Mouse (Mus musculus): ENCODE measurements around the gene Cplane1.
"Not testable (repeated sequence)": the region's sequence is repeated elsewhere in the genome, so short reads cannot be mapped to it uniquely, and the experiment has no call there.

The Cplane1 gene

GRCm38 (mm10) chr15:8168591-8169265 is at the start of gene Cplane1:
Cplane1 (plus strand) TSS chr15:8169106.
- peak; percentile 75 for DNase-seq (ENCODE audit: low read depth, low spot score)

DNA sequence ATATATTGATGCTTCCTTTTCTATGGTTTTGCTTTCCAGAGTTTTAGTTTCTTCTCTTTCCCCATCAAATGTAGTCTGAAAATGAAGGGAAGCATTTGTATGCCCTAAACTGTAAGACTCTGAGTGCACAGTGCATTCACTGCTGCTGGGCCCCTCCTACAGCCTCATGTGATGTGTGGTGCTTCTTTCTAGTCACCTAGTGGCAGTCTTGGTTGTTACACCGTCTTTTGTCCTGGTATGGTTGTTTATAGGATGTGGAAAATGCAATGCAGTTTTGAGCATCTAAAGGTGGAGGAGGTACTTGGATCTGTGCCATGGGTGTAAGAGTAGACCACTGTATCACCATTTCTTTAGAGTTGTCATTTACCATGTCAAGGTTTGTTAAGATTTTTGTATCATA is 39.6 kb upstream of the Cplane1 start:
- DNase-seq (ENCODE audit: low read depth, low spot score) = no peak

- no peak for DNase-seq (ENCODE audit: low read depth, low spot score)
These were observed 37.6 kb upstream of the Cplane1 start for GRCm38 (mm10) chr15:8131268-8131667.

DNA sequence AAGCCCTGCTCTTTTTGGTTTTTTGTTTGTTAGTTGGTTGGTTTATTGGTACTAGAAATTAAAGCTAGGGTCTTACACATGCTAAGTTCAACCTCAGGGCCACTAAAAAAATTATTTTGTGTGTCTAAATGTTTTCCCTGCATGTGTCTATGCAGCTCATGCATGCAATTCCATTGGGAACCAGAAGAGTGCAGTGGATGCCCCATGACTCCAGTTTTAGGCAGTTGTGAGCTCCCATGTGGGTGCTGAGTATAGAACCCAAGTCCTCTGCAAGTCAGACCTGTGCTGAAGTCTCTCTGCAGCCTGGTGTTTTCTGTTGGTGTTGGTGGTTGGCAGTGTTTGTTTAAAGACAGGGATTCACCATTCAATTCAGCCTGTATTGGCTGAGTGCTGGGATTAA is 37.1 kb upstream of the Cplane1 start:
- DNase-seq (ENCODE audit: low read depth, low spot score) = no peak

DNA sequence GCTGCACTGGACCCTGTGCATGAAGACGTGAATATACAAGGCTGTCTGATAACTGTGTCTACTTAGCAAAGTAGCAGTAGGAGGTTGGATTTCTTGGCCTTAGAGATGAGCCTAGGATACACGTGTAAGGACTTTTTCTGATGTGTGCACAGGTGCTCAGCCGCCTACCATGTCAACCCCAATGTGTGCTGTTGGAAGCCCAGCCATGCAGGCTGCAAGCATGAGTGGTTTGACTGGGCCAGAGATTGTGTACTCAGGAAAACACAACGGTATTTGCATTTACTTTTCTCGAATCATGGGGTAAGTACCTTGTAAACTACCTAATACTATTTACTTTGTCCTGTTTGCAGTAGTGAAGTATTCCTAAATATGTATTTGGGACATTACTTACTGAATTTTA is 33.3 kb upstream of the Cplane1 start:
- DNase-seq (ENCODE audit: low read depth, low spot score) = no peak

DNA sequence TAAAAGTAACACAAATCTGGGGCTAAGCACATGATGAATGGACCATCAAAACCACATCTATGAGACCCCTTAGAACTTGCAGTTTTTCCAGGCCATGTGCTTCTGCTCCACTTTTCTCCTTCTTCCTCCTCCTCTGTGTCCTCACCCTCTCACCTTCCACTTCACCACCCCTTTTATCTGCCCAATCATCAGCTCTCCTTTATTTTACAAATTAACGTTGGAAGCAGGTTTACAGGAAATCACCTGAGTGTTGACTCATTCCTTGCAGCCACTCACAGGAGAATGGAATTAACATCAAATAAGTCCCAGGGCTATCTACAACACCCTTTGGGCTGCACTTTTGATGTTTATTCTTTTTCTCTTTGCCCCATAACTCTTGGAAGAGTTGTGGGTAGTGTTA is 7.1 kb upstream of the Cplane1 start:
- DNase-seq (ENCODE audit: low read depth, low spot score) = no peak

DNA sequence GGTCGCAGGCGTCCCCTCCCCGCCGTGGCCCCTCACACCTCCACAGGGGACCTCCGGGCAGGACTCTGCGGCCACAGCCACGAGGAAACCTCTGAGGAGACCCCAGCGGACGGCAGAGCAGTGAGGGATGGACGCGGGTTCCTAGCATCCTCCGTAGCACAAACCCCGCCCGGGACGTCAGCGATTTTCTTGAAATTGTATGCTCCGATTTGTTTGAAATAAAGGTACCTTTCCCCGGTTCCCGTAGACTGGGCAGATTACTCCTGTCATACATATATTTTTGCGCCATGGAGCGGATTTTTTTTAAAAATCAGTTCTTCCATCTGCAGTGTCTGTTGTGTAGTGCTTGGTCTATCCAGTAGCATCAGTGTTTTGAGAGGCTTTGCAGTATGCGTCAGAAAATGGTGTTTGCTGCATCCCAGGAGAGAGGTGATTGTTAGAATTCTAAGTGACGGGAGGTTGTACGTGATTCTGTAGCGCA is 400 bp downstream of the Cplane1 start:
- DNase-seq (ENCODE audit: low read depth, low spot score) = peak; percentile 46

GRCm38 (mm10) chr15:8189563-8189962 is 20.7 kb downstream of the Cplane1 start:
- DNase-seq (ENCODE audit: low read depth, low spot score) = no peak

- DNase-seq (ENCODE audit: low read depth, low spot score) = no peak
These were observed 21.5 kb downstream of the Cplane1 start for GRCm38 (mm10) chr15:8190435-8190834.

- no peak for DNase-seq (ENCODE audit: low read depth, low spot score)
These were observed 31.4 kb downstream of the Cplane1 start for GRCm38 (mm10) chr15:8200317-8200716.

DNA sequence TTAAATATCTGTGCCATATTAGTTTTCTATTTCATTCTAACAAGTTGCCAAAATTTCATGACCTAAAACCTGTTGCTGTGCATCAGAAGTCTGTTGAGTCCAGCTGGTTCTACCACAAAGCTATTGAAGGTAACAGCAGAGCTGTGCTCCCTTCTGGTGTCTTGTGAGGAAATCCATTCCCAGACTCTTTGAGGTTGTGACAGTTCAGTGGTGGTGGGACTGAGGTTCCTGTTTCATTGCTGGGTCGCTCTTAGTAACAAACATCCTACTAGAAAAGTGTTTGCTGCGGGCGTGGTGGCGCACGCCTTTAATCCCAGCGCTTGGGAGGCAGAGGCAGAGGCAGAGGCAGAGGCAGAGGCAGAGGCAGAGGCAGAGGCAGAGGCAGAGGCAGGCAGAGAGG is 39.5 kb downstream of the Cplane1 start:
- no peak for DNase-seq (ENCODE audit: low read depth, low spot score)

DNA sequence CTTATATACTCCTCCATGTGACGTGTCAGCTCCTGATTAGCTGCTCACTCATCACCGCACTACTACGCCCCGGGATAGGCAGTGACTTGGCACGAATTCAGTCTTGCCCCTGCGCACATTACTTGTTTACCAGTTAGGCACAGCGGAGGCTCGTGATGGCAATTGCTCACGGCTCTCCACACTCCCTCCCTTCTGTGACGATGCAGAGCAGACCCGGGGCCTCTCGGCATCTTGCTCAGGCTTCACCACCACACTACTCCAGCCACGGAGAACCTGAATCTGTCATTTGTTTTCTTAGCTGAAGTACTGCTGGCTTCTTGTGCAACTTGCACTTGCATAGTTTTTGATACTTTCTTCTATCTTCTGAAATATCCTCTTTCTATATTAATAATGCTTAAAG is 45.9 kb downstream of the Cplane1 start:
- no peak for DNase-seq (ENCODE audit: low read depth, low spot score)

DNA sequence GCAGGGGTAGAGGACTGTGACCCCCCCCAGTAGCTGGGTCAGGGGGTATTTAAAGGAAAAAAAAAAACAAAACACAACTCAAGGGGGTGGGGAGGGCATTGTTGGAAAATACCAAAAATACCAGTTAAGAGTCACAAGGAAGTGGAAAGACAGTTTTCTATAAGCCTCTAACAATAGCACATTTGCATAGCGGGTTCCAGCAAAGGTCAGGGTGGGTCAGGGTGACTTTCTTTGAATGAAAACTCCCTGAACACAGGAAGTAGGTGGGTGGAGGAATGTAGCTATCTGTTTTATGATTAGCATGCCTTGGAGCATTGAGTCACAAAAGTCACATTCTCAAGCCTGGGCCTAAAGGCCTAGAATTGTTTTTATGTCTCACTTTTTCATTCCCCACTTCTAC is 65.3 kb downstream of the Cplane1 start:
- DNase-seq (ENCODE audit: low read depth, low spot score) = not testable (repeated sequence)

GRCm38 (mm10) chr15:8265946-8266345 is 97.0 kb downstream of the Cplane1 start:
- DNase-seq (ENCODE audit: low read depth, low spot score) = no peak

GRCm38 (mm10) chr15:8267211-8267610 is 98.3 kb downstream of the Cplane1 start:
- no peak for DNase-seq (ENCODE audit: low read depth, low spot score)

DNA sequence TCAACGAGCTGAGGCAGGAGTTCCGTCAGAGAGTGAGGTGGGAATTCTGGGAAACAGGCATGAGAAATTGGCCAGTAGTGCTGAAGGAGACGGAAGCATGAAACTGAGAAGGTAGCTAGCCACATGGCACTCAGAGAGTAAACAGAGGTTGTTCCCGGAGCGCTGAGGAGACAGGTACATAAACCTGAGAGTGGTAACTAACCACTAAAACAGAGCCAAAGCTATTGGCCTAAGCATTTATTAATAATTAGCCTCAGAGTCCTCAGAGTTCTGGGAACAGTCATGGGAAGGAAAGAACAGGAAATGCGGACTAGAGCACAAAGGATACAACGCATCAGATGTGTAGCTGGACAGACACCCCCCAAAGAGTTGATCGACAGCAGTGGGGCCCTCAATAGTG is 99.3 kb downstream of the Cplane1 start:
- no peak for DNase-seq (ENCODE audit: low read depth, low spot score)

GRCm38 (mm10) chr15:8271952-8272351 is 103.0 kb downstream of the Cplane1 start:
- DNase-seq (ENCODE audit: low read depth, low spot score) = no peak

GRCm38 (mm10) chr15:8277916-8278315 is 109.0 kb downstream of the Cplane1 start:
- DNase-seq (ENCODE audit: low read depth, low spot score) = not testable (repeated sequence)

- DNase-seq (ENCODE audit: low read depth, low spot score) = no peak
These were observed 110.4 kb downstream of the Cplane1 start for GRCm38 (mm10) chr15:8279320-8279779.

- DNase-seq (ENCODE audit: low read depth, low spot score) = no peak
These were observed 111.2 kb downstream of the Cplane1 start for GRCm38 (mm10) chr15:8279929-8280610.

GRCm38 (mm10) chr15:8281701-8282100 is 112.8 kb downstream of the Cplane1 start:
- no peak for DNase-seq (ENCODE audit: low read depth, low spot score)

- DNase-seq (ENCODE audit: low read depth, low spot score) = no peak
These were observed 113.2 kb downstream of the Cplane1 start for GRCm38 (mm10) chr15:8282155-8282554.

GRCm38 (mm10) chr15:8291251-8291650 is 122.3 kb downstream of the Cplane1 start:
- DNase-seq (ENCODE audit: low read depth, low spot score) = no peak
